Mouse (Mus musculus): ENCODE data around the gene Tagap. TPM values are rescaled to one million over a fixed set of nuclear protein-coding genes. Genes with fewer than 3 reads are reported as not detected.
A peak's percentile ranks its signal among the peaks of the same experiment; 100 is the strongest.
"Not testable (repeated sequence)": the region's sequence is repeated elsewhere in the genome, so short reads cannot be mapped to it uniquely, and the experiment has no call there.

Gene Tagap
- total RNA-seq, 2 experiments from 2014 or later = 4.3 to 5.6 TPM

- no peak for DNase-seq (ENCODE audit: extremely low spot score in 1 of 2, low spot score in 1 of 2)
These were observed 11.1 kb upstream of the Tagap start for GRCm38 (mm10) chr17:7914596-7915227.

GRCm38 (mm10) chr17:7915791-7916190 is 10.0 kb upstream of the Tagap start:
- no peak for DNase-seq (ENCODE audit: extremely low spot score in 1 of 2, low spot score in 1 of 2)

- no peak for DNase-seq (ENCODE audit: extremely low spot score in 1 of 2, low spot score in 1 of 2)
These were observed 8.8 kb upstream of the Tagap start for GRCm38 (mm10) chr17:7916782-7917574.

- DNase-seq (ENCODE audit: extremely low spot score in 1 of 2, low spot score in 1 of 2) = no peak
These were observed 7.4 kb upstream of the Tagap start for GRCm38 (mm10) chr17:7918355-7918754.

- DNase-seq (ENCODE audit: extremely low spot score in 1 of 2, low spot score in 1 of 2) = no peak
These were observed 6.6 kb upstream of the Tagap start for GRCm38 (mm10) chr17:7919209-7919608.

- no peak for DNase-seq (ENCODE audit: extremely low spot score in 1 of 2, low spot score in 1 of 2)
These were observed 3.2 kb upstream of the Tagap start for GRCm38 (mm10) chr17:7922564-7922963.

- DNase-seq (ENCODE audit: extremely low spot score in 1 of 2, low spot score in 1 of 2) = no peak
These were observed 1.5 kb upstream of the Tagap start for GRCm38 (mm10) chr17:7924185-7924725.

- DNase-seq (ENCODE audit: extremely low spot score in 1 of 2, low spot score in 1 of 2) = peak; percentile 58 to 77
These were observed 2.1 kb downstream of the Tagap start for GRCm38 (mm10) chr17:7927582-7928535.

- no peak for DNase-seq (ENCODE audit: extremely low spot score in 1 of 2, low spot score in 1 of 2)
These were observed 2.9 kb downstream of the Tagap start for GRCm38 (mm10) chr17:7928662-7929061.

GRCm38 (mm10) chr17:7929279-7929678 is 3.5 kb downstream of the Tagap start:
- DNase-seq (ENCODE audit: extremely low spot score in 1 of 2, low spot score in 1 of 2) = no peak

GRCm38 (mm10) chr17:7931096-7931990 is 5.5 kb downstream of the Tagap start:
- no peak for DNase-seq (ENCODE audit: extremely low spot score in 1 of 2, low spot score in 1 of 2)

- DNase-seq (ENCODE audit: extremely low spot score in 1 of 2, low spot score in 1 of 2) = not testable (repeated sequence)
These were observed 6.3 kb downstream of the Tagap start for GRCm38 (mm10) chr17:7932121-7932520.

- DNase-seq (ENCODE audit: extremely low spot score in 1 of 2, low spot score in 1 of 2) = no peak
These were observed 13.8 kb downstream of the Tagap start for GRCm38 (mm10) chr17:7939640-7940039.

- DNase-seq (ENCODE audit: extremely low spot score in 1 of 2, low spot score in 1 of 2) = peak; percentile 61 to 66
These were observed 19.6 kb downstream of the Tagap start, which contains the start of gene Rsph3a for GRCm38 (mm10) chr17:7945117-7946052. Gene Rsph3a, plus strand, starts transcription at chr17:7945614.

GRCm38 (mm10) chr17:7946053-7946627 is 20.3 kb downstream of the Tagap start:
- not testable (repeated sequence) for DNase-seq (ENCODE audit: extremely low spot score in 1 of 2, low spot score in 1 of 2)

GRCm38 (mm10) chr17:7951333-7951732 is 25.5 kb downstream of the Tagap start:
- DNase-seq (ENCODE audit: extremely low spot score in 1 of 2, low spot score in 1 of 2) = not testable (repeated sequence)

- not testable (repeated sequence) for DNase-seq (ENCODE audit: extremely low spot score in 1 of 2, low spot score in 1 of 2)
These were observed 31.4 kb downstream of the Tagap start for GRCm38 (mm10) chr17:7957242-7957641.

- DNase-seq (ENCODE audit: extremely low spot score in 1 of 2, low spot score in 1 of 2) = not testable (repeated sequence)
These were observed 37.5 kb downstream of the Tagap start for GRCm38 (mm10) chr17:7963333-7963732.
